Mouse (Mus musculus) retina, postnatal 7 days (tissue): ENCODE results near the gene Cdrt4.

Source experiments
- DNase-seq: peaks from one replicate; pipeline ENCODE4 v3.0.0-alpha.2; 2012; ENCODE audit warnings: low read depth, low spot score

Cdrt4 gene

DNA sequence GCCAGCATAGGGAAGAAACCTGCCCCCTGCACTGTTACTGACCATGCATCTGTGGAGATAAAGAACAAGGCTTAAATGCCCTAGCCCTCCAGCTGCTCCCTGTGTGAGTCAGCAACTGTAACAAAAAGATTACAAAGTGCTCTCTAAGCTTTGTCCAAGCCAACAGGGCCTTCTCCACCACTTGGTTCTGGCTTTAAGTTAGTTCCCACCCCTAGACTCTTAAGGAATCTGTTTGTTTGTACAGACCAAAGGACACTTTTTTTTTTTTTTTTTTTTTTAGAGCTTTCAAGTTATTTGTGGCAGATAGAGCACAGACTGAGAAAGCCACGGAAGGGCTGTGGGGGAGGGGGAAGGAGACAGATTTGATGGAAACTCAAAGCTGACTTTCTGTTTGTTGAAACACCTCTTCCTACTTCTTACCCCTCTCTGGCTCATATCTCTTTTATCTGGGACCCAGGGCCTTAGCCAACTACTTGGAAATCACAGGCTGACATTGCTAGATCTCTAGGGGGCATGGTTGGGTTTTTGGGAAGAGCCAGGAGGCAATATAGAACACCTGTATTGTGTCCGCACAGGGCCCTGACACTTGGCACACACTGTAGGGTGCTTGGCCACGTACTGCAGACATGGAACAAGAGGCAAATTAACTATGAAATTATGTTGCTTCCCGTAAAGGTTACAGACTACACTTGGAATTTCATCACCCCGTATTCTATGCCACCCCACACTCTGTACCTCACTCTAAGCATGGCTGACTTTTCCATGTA is 44.9 kb downstream of the Cdrt4 start:
- DNase-seq, result no peak

DNA sequence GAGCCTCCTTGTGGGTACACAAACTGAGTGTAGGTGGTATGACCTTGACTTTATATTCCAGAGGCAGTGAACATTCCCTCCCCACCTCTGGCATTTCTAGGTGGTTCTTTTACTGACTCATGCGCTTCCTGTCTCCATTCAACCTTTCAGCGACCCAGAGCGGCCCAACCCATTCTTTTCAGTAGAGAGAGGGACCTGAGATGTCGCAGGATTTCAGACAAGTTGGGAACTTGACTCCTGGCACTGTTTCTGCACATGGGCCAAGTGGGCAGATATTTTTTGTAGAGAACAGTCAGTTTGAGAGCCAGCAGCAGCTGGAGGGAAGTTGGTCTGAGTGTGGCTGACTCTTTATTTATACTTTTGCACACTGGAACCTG is 45.5 kb downstream of the Cdrt4 start:
- DNase-seq, result no peak

DNA sequence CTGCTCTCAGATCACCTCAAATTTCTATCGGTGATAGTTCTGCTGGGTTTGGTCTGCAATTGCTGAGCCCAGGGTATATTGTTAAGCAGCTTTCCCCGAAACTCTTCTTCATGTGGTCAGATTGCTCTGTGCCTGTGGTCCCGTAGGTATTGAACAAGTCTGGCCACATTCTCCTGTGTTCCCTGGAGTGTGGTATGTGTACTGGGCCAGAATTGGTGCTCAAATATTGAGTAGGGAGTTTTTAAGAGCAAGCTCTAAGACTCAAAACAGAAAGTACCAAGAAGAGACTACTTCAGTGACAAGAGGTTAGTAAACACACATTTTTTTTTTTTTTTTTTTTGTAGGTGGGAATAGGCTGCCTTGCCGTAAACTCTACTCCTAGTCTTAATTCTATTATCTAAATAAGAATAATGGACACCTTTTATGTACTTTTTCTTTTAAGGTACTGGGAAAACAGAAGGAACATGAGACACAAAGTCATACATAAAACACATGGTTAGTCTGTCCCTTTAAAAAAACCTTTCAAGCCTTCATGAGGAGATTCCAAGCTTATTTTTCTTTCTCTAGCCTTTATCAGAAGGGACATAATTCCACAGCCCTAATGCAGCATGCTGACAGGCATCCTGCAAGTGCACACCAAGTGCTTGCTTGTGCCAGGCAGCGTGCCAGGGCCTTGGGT is 46.2 kb downstream of the Cdrt4 start:
- no peak for DNase-seq

DNA sequence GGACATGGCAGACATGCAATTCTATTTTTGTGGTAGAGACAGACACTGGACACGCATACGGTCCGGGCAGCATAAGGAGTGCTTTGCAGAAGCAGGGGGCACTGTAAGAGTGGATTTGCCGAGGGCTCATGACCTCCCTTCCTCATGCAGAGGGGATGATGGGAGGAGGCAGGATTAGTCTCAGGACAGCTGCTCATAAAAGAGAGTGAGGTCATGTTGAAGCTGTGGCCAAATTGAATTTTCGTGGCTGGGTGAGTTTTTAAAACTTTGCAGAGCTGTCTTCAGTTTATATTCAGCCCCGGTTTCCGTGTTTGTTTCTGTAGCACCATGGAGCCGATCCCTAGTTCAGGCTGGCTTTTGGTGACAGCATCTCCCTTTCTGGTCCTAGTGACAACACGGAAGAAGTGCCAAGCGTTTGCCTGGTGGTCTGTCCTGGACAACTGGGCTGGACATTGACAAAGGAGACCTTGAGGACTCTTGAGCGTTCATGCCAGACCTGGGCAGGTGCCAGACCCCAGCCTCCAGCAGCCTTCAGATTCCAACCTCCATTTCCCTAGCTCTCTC is 46.8 kb downstream of the Cdrt4 start:
- peak; percentile 38 for DNase-seq

DNA sequence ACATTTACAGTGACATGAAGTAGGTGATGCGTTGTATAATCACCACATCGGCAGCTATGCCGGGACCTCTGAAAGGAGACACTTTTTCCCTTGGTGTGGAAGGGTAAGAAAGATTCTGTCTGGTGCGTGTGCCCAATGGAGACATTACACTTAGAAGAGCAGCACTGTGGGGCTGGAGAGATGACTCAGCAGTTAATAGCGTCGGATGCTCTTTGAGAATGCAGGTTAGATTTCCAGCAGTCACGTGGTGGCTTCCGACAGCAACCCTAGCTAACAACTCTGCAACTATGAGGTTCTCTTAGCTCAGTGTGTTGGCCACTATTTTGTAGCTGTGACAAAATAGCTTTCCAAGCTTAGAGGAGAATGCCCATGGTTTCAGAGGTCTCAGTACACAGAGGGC is 49.1 kb downstream of the Cdrt4 start:
- DNase-seq, result no peak

DNA sequence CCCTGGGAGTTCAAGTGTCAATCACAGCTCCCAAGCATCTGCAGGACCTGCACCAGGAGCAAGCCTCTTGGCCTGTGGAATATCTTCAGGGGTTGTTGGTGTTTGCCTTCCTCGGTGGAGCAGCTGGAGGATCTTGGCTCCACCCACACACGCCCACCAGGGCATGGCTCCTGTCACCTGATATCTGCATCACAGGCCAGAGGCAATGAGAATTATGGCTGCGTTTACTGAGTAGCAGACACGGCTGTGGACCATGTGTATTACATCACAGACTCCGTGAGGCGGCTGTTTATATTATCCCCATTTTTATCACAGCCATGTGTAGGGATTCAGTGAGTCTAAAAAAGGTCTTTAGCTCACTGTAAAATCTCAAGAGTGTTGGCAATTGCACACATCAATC is 53.6 kb downstream of the Cdrt4 start:
- DNase-seq, result no peak

DNA sequence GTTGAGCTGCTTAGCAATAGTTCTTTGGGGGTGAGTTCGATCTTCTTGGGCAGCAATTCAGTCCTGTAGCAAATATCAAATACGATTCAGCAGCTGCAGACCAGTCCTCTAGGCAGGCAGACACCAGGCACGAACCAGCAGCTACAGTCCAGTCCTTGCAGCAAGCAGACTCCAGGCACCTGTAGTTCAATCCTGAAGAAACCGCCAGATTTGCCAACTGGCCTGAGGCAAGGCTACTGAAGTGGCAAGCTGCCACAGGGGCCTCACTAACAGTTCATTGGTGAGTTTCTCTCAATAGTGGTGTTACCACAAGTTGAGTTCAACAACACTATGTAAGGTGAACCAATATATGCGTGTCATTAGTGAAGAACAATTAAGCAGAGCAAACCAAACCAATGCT is 56.4 kb downstream of the Cdrt4 start:
- DNase-seq, result no peak

DNA sequence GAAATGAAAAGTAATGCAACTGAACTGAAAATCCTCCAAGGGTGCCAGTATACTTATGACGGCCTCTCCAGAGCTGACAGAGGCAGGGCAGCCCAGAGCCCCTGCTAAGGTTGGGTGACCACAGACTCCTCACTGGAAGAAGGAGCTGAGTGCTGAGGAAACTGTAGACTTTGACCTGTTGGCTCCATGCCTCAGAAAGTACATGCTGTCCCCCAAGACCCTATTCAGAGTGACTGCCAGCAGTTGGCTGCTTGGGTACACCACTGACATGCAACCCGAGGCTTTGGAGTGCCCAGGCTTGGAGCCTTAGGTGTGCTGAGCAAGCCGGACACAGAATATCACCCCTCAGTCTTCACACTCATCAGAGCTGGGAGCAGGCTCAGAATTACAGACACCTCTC is 57.0 kb downstream of the Cdrt4 start:
- DNase-seq, result no peak

DNA sequence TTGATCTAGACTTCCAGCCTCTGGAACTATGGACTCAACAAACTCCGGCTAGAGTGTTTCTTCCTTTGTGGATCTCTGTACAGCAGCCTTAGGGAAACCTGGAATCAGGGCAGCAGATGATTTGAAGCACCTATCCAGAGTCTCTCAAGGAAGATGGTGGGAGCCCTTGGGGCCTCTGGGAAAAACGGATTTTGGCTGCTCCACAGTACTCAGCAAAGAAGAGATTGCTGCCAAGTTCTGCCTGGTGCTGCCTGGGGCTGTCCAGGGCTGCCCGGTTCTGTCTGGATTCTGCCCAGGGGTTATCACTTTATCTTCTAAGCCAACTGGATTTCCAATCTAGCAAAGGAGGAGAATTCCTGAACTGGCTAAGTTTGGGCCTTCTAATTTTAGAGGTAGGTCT is 58.8 kb downstream of the Cdrt4 start:
- no peak for DNase-seq

DNA sequence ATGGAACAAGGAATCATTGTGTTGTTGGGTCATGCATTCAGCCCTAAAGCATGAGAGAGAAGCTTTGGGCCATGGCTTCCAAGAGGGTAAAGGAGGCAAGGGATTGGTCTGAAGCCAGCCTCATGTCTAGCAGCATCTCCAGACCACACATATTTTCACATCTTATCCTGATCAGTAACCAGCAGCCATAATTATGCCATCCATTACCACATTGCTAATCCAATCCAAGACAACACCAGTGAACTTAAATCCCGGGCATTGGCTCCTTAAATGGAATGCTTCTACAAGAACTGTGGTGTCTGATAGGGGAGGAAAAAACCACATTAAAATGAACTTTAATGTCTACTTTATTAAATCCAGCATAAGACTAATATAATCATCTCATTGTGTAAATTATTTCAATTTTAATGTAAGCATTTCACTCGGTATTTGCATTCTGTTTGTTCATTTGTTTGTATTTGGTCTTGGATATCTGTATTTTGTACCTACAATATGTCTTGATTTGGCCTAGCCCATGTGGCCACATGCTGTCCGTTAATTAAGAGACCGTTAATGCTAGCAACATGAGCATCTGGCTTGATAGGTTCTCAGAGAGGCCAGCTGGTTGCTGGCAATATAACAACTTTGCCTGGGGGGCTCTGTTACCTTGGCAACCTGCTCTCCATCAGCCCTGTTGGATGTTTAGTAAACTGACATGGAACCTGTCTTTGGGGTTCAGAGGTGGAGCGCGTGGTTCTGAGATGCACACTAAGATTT is 66.5 kb downstream of the Cdrt4 start:
- no peak for DNase-seq

DNA sequence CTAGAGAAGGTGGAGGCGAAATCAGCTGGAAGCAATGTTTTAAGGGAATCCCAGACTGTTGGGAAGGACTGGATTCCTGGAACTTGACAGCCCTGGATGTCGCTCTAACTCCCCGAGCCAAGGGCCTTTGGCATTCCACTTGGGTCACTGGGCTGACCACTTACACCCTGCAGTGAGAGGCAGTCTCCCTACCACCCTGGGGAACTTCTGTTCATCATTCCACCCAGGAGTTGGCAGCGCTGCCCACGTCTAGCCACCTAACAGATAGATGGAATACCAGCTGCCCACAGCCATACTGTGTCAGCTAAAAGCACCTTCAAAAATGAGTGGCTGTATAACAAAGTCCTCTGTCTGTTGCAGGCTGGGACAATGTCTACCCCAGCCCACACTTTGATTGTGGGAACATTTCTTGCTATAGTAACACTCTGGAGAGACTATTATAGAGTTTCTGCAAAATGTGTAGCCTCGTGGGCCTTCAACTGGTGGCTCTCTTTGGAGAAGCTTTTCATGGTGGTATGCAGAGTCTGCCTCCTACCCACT is 67.2 kb downstream of the Cdrt4 start:
- DNase-seq, result no peak

DNA sequence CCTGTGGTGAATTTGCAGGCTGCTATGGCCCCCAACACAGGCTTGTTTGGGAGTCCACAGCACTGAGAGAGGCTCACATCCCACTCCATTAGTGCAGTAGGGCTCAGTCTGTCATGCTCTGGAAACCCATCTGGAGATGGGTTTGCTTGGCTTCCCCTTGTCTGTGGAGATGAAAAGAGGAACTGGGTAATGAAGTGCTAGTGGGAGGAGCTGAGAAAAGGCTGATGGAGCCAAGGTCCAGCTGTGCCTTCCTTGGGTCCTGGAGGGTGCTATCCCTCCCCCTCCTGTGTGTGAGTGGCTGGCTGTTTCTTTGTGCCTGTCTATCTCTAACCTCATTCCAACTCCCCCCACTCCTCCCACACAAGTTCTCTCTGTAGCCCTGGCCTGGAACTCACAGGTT is 69.6 kb downstream of the Cdrt4 start:
- DNase-seq, result no peak

DNA sequence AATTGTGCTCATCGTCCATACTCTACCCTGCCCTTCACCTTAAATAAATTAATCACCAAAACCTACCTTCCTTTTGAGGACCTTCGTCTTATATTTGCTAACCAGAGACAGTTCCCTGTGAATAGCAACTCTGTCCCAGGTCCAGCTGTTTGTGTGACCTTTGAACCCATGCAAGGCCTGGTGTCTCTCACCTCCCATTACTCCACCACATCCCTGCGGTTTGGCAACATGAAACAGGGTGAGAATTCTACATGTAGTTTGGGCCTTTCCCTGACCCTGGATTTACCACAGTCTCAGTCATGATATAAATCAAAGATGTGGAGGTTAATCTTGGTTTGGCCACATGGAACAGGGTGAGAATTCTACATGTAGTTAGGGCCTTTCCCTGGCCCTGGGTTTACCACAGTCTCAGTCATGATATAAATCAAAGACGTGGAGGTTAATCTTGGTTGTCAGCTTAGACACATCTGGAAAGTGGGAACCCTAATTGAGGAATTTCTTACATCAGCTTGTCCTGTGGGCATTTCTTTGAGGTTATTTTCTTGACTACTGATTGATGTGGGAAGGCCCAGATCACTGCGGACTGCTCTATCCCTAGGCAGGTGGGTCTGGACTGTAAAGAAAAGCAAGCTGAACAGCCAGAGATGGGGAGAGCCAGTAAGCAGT is 70.3 kb downstream of the Cdrt4 start:
- DNase-seq, result no peak

DNA sequence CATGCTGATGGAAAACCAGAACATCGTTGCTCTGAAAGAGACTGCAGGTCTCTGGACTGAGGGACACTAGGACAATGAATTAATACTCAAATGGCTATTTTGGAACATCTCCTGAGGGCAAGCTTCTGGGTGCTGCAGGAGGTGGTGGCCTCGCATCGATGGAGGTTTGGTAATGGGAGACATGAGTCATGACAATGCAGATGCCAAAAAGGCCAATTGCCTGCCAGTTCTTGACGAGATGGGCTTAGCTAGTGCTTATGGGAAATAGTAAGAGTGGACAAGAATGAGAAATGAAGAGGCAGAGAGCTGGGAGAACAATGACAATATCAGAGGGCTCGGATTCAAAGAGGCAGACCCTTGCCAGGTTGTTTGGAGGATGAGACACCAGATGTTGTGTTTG is 72.5 kb downstream of the Cdrt4 start:
- no peak for DNase-seq

DNA sequence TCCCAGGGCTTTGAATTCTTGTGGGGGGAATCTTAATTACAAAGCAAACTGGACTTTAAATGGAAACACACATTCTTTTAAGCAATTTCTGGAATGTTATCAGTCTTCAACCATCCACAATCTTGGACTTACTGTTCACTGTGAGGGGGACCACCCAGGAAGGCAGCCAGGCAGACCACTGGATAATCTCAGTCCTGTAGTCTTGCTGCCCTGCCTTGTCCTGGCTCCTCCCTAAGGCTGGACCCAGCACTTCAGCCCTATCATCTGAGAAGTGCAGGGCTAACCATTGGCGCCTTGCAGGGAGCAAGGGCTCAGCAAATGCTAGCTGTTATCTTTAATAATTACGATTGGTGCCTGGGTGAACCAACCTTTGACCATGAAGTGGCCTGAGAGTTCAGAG is 73.1 kb downstream of the Cdrt4 start:
- DNase-seq, result no peak

DNA sequence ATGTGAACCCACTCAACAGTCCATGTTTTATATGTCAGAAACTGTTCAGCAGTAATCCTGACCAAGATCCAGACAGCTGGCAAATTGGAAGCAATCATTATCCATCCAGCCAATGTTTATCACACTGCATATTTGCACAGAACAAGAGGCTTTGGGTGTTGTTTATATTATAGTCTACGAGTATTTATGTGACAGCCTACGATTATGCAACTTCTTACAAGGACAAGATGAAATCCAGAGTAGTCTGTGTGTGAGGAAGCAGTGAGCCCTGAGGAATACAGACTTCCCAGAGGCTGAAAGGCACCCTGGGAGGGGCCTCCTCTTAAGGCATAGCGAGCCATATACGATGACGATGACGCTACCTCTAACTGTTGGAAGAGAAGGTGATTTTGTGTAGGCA is 74.5 kb downstream of the Cdrt4 start:
- DNase-seq, result no peak

DNA sequence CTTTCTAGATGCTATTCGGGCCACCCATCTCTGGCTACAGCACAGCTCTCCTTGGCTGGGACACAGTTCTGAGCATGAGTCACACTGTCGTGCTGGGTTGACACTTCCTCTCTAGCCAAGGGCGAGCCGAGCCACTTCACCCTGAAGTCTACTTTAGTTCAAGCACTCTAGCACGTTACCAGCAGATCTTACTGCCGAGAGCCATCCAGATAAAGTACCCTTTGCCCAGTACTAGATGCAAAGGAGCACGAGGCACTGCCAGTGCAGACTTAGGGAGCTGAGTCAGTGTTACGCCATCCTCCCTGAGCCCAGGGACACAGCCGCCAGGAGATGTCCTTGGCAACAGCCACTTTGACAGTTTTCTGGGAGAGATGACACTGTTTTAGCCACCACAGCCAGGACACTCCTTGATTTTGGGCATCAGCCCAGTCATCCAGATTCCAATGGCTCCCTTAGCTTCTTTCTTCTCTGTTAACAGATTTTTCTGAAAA is 75.7 kb downstream of the Cdrt4 start:
- DNase-seq, result no peak

DNA sequence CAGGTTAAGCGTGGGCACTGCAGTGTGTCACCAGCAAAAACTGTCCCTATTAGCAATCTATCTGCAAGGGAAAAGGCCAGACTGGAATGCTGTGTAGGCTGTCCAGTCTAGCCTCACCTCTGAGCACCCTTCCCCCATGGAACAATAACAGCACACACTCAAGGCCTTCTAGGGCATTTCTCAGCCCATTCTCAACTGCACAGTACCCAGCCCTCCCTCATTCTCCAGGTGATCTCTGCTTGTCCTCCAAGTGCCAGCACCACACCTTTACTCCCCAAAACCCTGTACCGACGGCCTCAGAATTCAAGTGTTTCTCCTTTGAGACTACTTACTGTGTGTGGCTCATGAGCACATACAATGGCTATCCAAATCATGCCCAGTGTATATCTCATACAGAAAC is 77.1 kb downstream of the Cdrt4 start:
- no peak for DNase-seq

DNA sequence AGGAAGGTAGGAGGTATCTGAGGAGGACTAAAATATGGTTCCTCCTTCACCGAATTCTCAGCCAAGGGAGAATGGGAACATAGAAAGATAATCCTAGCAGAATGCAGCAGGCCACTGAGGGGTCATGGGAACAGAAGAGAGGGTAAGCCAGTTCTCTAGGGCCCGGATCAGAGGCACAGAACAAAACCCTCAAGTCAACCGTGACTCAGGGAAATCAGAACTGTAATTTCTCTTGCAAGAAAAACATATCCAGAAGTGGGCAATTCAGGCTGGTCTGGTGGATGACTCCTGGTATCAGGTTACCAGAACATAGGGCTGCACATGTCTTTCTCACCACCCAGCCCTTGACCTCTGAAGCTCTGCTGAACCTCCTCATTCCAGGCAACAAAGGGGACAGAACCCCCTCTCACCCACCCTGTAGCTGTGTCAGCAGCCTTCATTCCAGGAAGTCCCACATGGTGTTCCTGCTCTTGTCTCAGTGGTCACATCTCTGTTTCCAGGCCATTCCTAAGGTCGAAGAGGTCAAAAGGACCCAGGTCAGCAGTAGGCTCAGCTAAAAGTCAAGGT is 78.2 kb downstream of the Cdrt4 start:
- no peak for DNase-seq

DNA sequence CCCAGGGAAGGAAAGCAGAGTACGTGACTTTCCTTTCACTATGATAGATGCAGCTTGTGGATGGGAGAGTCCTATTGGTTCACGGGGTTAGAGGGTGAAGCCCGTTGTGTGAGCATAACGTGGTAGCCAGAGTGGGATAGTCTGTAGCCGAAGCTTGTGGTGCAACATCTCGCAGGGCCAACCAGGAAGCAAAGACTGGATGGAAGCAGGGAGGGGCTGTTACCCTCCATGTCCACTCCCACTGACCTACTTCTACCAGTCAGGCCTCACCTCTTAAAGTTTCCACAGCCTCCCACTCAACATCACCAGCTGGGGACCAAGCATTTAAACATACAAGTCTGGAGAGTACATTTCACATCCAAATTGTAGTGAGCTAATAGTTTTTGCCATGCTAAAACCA is 78.7 kb downstream of the Cdrt4 start:
- no peak for DNase-seq
